Mouse (Mus musculus): ENCODE data around the gene Csgalnact2. TPM values are rescaled to one million over a fixed set of nuclear protein-coding genes. Genes with fewer than 3 reads are reported as not detected.
A peak's percentile ranks its signal among the peaks of the same experiment; 100 is the strongest.

The Csgalnact2 gene
- polyA plus RNA-seq, 1 experiment from 2014 or later = 8.6 TPM

DNA sequence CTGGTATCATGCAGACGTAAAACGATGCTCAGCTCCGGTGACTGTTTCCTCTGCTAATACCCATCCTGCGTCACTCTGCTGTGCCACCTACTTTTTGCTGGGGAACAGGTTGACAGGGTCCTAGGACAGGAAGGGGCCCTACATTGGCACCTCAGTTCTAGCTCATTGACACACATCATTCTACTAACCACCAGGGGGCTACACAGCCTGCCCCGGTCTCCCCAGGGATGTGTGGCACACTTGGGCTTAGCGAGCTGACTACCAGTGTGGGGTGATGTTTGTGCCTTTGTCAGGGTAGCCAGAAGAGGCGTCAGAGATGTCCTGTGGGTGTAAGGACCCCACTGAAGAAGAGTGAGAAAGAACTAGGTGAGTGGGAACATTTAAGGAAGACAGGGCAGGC is 71.2 kb downstream of the Csgalnact2 start:
- Histone ChIP-seq H3K36me3 (no peaks in the 10 kb centered on the region), H3K27me3 (peaks cover 38% of the 10 kb centered on the region), H3K9me3 (no peaks in the 10 kb centered on the region), H3K4me1 (replicated peaks) (peaks cover 29% of the 10 kb centered on the region), H3K9ac (no peak overlapping the region), H3K4me3 (no peak overlapping the region), H3K27ac (replicated peaks) (no peak overlapping the region), H3K4me2 (no peak overlapping the region)
- no peak for ATAC-seq (ENCODE audit: low read depth)
- WGBS = 69% methylated on average over 7 of the region's 7 CpGs

GRCm38 (mm10) chr6:118066199-118067081 is 72.5 kb downstream of the Csgalnact2 start:
- Histone ChIP-seq H3K9me3 (no peaks in the 10 kb centered on the region), H3K36me3 (no peaks in the 10 kb centered on the region), H3K9ac (peak overlapping the region; percentile 72), H3K4me1 (replicated peaks) (peaks cover 29% of the 10 kb centered on the region), H3K27ac (replicated peaks) (no peak overlapping the region), H3K4me3 (peak overlapping the region; percentile 48), H3K4me2 (peak overlapping the region; percentile 98), H3K27me3 (peaks cover 38% of the 10 kb centered on the region)
- under 1% methylated on average over 35 of the region's 40 CpGs for WGBS
- ATAC-seq (ENCODE audit: low read depth) = peak; percentile 60

DNA sequence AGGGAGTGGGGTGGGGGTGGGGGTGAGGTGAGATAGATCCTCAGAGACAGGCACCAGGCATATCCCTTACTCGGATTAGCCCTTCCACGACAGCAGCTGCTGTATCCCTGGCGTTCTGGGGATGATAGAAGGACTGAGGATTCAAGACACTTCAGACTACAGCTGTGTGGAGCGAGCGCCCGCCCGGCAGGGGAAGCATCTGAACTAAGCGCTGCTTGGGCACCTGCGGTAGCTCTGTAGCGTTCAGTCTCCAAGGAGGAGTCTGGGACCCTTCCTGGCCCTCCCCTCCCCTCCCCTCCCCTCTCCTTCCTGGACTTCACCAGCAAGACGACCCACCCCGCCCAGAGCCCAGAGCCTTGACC is 73.1 kb downstream of the Csgalnact2 start:
- Histone ChIP-seq H3K4me3 (peak overlapping the region; percentile 48), H3K4me1 (replicated peaks) (peaks cover 29% of the 10 kb centered on the region), H3K9me3 (no peaks in the 10 kb centered on the region), H3K27ac (replicated peaks) (no peak overlapping the region), H3K27me3 (peaks cover 38% of the 10 kb centered on the region), H3K4me2 (peak overlapping the region; percentile 98), H3K36me3 (no peaks in the 10 kb centered on the region), H3K9ac (peak overlapping the region; percentile 72)
- WGBS = under 1% methylated on average over 12 of the region's 12 CpGs
- ATAC-seq (ENCODE audit: low read depth) = peak; percentile 68

DNA sequence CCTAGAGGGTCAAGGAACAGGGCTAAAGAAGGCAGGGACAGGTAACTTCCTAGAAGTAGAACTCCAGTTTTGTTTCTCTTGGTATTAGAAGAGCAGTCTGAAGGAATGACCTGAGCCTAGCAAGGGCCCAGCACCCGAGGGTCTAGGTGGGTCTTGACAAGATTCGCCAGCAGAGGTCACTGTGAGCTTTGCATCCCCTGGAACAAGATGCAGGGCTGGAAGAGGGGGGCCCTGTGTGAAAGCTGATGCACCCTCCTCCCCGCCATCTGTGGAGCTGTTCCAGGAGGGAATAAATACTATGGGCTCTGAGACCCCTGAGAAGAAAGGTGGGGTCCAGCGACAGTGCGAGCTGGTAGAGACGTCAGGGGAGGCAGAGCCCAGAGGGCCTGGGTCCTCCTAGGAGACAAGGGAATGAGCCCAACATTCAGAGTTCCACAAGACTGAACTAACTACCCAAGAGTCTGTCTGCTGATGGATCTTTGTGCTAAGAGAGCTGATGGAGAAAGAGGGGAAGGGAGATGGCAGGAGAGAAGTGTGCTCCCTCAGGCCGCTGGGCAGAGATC is 73.9 kb downstream of the Csgalnact2 start:
- no peaks in the 10 kb centered on the region for H3K9me3 ChIP-seq
- H3K9ac ChIP-seq = peak overlapping the region; percentile 72; the same call in 1 of the 2 replicates
- H3K27me3 ChIP-seq = peaks cover 38% of the 10 kb centered on the region
- H3K4me1 ChIP-seq (replicated peaks) = peaks cover 23% of the 10 kb centered on the region
- no peaks in the 10 kb centered on the region for H3K36me3 ChIP-seq
- 10% methylated on average over 7 of the region's 7 CpGs for WGBS
- peak; percentile 51 for ATAC-seq (ENCODE audit: low read depth)
- H3K4me2 ChIP-seq = peak overlapping the region; percentile 98
- H3K27ac ChIP-seq (replicated peaks) = no peak overlapping the region
- no peak overlapping the region; the same call in 1 of the 2 replicates for H3K4me3 ChIP-seq

GRCm38 (mm10) chr6:118063266-118063665 is 75.7 kb downstream of the Csgalnact2 start:
- peaks cover 23% of the 10 kb centered on the region for H3K4me1 ChIP-seq (replicated peaks)

GRCm38 (mm10) chr6:118061266-118061665 is 77.7 kb downstream of the Csgalnact2 start:
- Histone ChIP-seq H3K27ac (replicated peaks) (no peak overlapping the region), H3K36me3 (no peaks in the 10 kb centered on the region), H3K4me2 (no peak overlapping the region), H3K27me3 (peaks cover 20% of the 10 kb centered on the region), H3K9ac (no peak overlapping the region), H3K4me1 (replicated peaks) (peaks cover 13% of the 10 kb centered on the region), H3K9me3 (no peaks in the 10 kb centered on the region), H3K4me3 (no peak overlapping the region)
- 89% methylated on average over 4 of the region's 4 CpGs for WGBS
- no peak for ATAC-seq (ENCODE audit: low read depth)

More at GRCm38 (mm10) chr6:118063266-118063665, 75.7 kb downstream of the Csgalnact2 start:
- H3K36me3 ChIP-seq = no peaks in the 10 kb centered on the region
- no peak overlapping the region for H3K9ac ChIP-seq
- no peak overlapping the region for H3K4me2 ChIP-seq
- 72% methylated on average over 5 of the region's 5 CpGs for WGBS
- peaks cover 38% of the 10 kb centered on the region for H3K27me3 ChIP-seq
- no peaks in the 10 kb centered on the region for H3K9me3 ChIP-seq
- H3K4me3 ChIP-seq = no peak overlapping the region
- no peak overlapping the region for H3K27ac ChIP-seq (replicated peaks)
- no peak for ATAC-seq (ENCODE audit: low read depth)

Small RNAs within 50 kb of the gene (microRNA-seq; reads per million reads assigned to microRNA genes)
- not detected for gene Mir7044

Other genes with a start within 250 kb of the Csgalnact2 start
- gene Hnrnpf, start 238.8 kb downstream of the Csgalnact2 start, polyA plus RNA-seq (2015; fragmentation: Nextera tagmentation; extraction: Ambion mirVana) = 298 and 333 TPM in 2 replicates
- 2.6 and 2.7 TPM in 2 replicates for gene Fxyd4, start 201.4 kb downstream of the Csgalnact2 start, polyA plus RNA-seq (2015; fragmentation: Nextera tagmentation; extraction: Ambion mirVana)
- 0.80 and 0.88 TPM in 2 replicates for gene Rasgef1a, start 127.7 kb downstream of the Csgalnact2 start, polyA plus RNA-seq (2015; fragmentation: Nextera tagmentation; extraction: Ambion mirVana)
- 23.5 and 26.7 TPM in 2 replicates for gene Ret, start 58.6 kb upstream of the Csgalnact2 start, polyA plus RNA-seq (2015; fragmentation: Nextera tagmentation; extraction: Ambion mirVana)

Data from neural tube, embryonic 13.5 days (tissue).